Mouse (Mus musculus) testis, adult 2 months (tissue): Measurements from ENCODE around the gene Cfdp1. TPM values are rescaled to one million over a fixed set of nuclear protein-coding genes. Genes with fewer than 3 reads are reported as not detected.

Source experiments
- H3K27ac ChIP-seq: fragments of 200-500 bp; 2 replicates; pipeline ENCODE4 v1.5.1; 2012; ENCODE audit warnings: low read depth, low read length; ENCODE audit not compliant: control insufficient read depth, insufficient read depth
- H3K27me3 ChIP-seq: fragments of 200-500 bp; 2 replicates; pipeline ENCODE4 v1.6.1; 2012; ENCODE audit warnings: mild to moderate bottlenecking, low read length, moderate library complexity; ENCODE audit not compliant: control insufficient read depth, insufficient read depth
- H3K36me3 ChIP-seq: fragments of 200-500 bp; 2 replicates; pipeline ENCODE4 v1.6.1; 2012; ENCODE audit warnings: mild to moderate bottlenecking, low read length; ENCODE audit not compliant: control insufficient read depth, insufficient read depth
- H3K4me1 ChIP-seq: fragments of 200-500 bp; 2 replicates; pipeline ENCODE4 v1.6.1; 2012; ENCODE audit warnings: low read length; ENCODE audit not compliant: control insufficient read depth, insufficient read depth
- H3K4me3 ChIP-seq: fragments of 200-500 bp; 2 replicates; pipeline ENCODE4 v1.5.1; 2012; ENCODE audit warnings: low read depth, mild to moderate bottlenecking, low read length, moderate library complexity, mixed read lengths; ENCODE audit not compliant: control insufficient read depth
- CTCF ChIP-seq: fragments of 200-500 bp; IDR thresholded peaks from 2 replicates; pipeline ENCODE4 v1.5.1; 2012; ENCODE audit warnings: low read depth, mild to moderate bottlenecking, inconsistent platforms, low read length, moderate library complexity; ENCODE audit not compliant: control insufficient read depth, insufficient read depth, insufficient replicate concordance
- POLR2A ChIP-seq: fragments of 200-500 bp; IDR thresholded peaks from 2 replicates; pipeline ENCODE4 v1.6.1; 2012; ENCODE audit warnings: low read depth, mild to moderate bottlenecking, inconsistent platforms, low read length, moderate library complexity; ENCODE audit not compliant: control insufficient read depth
- polyA plus RNA-seq: library from polyadenylated mRNA; depleted of rRNA; stranded (reverse); fragments of >200 nt; gene quantifications from 2 replicates; pipeline ENCODE4 v1.2.3, GENCODE M21; 2012

The Cfdp1 gene
- polyA plus RNA-seq, 1 experiment, result 12.5 TPM

DNA sequence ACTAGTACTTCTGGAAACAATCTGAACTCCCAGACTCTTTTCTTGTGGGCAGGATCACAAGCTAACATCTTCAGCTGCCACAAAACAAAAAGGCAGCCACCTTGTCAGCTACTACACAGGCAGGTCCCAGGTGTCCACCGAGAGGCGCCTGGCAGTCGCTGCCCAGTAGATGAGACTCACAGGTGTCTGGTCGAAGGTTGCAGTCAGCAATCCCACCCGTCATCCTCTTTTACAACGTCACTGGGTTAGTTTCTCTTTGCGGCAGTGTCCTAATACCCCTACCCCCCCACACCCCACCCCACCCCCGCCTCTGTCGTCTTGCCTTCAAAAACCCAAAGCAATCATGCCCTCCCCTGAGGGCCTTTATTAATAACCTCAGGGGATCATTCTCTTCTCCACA lies 21.7 kb upstream of the Cfdp1 start:
- H3K27ac ChIP-seq, result peak overlapping the region; percentile 97
- no peaks in the 10 kb centered on the region for H3K27me3 ChIP-seq
- peaks cover 6% of the 10 kb centered on the region for H3K4me1 ChIP-seq
- no peaks in the 10 kb centered on the region; the same call in 1 of the 2 replicates for H3K36me3 ChIP-seq
- TF ChIP-seq POLR2A (no peak), CTCF (no peak)
- H3K4me3 ChIP-seq, result peak overlapping the region; percentile 95

DNA sequence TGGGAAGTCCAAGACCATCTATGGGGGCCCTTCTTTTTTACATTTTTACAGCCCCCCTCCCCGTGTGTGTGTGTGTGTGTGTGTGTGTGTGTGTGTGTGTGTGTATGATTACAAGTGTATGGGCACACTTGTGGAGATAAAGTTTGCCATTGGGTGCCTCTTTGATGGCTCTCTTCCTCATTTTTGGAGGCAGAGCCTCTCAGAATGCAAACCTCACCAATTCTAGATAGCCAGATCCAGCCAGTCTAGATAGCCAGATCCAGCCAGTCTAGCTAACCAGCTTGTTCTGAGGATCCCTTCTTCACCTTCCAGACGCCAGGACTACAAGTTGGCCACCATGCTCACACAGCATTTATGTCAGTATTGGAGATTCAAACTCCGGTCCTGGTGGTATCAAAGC lies 17.2 kb upstream of the Cfdp1 start:
- Histone ChIP-seq H3K27ac (no peak overlapping the region), H3K27me3 (no peaks in the 10 kb centered on the region), H3K4me1 (peaks cover 2% of the 10 kb centered on the region), H3K4me3 (no peak overlapping the region), H3K36me3 (no peaks in the 10 kb centered on the region; the same call in 1 of the 2 replicates)
- TF ChIP-seq CTCF (no peak), POLR2A (no peak)

DNA sequence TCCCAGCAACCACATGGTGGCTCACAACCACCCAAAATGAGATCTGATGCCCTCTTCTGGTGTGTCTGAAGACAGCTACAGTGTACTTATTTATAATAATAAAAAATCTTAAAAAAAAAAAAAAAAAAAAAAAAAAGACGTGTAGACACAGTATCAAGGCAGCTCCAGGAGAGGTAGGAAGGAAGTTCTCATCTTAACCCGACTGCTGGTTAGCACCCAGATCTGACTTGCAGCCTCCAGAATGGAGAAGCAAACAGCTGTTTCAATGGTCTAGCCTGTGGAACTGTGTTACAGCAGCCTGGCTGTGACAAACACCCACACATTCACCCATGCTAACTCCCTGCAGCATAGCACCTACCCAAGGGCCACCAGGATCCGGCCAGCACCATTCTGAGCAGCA lies 16.3 kb upstream of the Cfdp1 start:
- no peak for TF ChIP-seq POLR2A
- TF ChIP-seq CTCF, result no peak
- no peak overlapping the region for H3K4me3 ChIP-seq

DNA sequence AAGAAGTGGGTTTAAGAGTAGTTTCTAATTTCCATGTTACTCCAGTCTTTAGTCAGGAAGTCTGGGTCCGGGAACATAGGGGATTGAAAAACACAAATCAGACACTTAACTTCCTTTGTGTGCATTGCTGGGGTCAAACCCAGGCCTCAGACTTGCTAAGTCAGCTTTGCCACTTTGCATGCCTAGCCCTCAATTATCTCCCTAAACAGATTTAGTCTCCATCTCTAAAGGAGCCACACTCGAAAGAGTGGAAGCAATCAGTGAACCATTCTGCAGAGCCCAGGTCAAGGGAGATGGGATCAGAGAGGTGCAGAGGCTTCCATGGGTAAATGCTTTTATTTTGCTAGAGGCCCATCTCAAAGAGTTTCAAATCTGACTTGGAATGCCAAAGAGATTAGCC lies 14.6 kb upstream of the Cfdp1 start:
- Histone ChIP-seq H3K36me3 (peaks cover 2% of the 10 kb centered on the region), H3K27me3 (no peaks in the 10 kb centered on the region), H3K4me1 (peaks cover 2% of the 10 kb centered on the region; the same call in 1 of the 2 replicates), H3K27ac (no peak overlapping the region), H3K4me3 (no peak overlapping the region)
- TF ChIP-seq CTCF, result no peak
- TF ChIP-seq POLR2A, result no peak

More for the DNA sequence above, 16.3 kb upstream of the Cfdp1 start:
- Histone ChIP-seq H3K4me1 (peaks cover 2% of the 10 kb centered on the region; the same call in 1 of the 2 replicates), H3K27ac (no peak overlapping the region), H3K27me3 (no peaks in the 10 kb centered on the region), H3K36me3 (no peaks in the 10 kb centered on the region; the same call in 1 of the 2 replicates)

DNA sequence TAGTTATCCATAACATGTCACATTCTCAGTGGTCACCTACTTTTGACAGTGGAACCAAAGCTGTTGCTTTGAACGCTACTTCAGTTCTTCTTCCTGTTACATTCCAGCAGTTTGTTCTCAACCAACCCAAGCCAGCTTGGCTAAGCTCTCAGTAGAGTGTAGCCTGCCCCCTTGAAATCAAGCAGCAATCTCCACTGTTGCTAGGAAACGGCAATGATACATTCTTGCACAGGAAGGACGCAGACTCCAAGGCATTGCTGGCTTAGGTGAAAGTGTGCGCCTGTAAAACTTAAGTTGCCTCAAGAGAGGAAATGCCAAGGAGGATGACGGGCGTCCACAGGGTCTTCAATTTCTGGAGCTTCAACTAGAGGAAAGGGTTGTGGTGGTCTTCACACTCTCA lies 11.8 kb upstream of the Cfdp1 start:
- H3K27ac ChIP-seq, result no peak overlapping the region
- H3K36me3 ChIP-seq, result peaks cover 2% of the 10 kb centered on the region
- no peaks in the 10 kb centered on the region for H3K4me1 ChIP-seq
- TF ChIP-seq POLR2A, result no peak
- H3K27me3 ChIP-seq, result no peaks in the 10 kb centered on the region
- peak overlapping the region; percentile 45; the same call in 1 of the 2 replicates for H3K4me3 ChIP-seq

DNA sequence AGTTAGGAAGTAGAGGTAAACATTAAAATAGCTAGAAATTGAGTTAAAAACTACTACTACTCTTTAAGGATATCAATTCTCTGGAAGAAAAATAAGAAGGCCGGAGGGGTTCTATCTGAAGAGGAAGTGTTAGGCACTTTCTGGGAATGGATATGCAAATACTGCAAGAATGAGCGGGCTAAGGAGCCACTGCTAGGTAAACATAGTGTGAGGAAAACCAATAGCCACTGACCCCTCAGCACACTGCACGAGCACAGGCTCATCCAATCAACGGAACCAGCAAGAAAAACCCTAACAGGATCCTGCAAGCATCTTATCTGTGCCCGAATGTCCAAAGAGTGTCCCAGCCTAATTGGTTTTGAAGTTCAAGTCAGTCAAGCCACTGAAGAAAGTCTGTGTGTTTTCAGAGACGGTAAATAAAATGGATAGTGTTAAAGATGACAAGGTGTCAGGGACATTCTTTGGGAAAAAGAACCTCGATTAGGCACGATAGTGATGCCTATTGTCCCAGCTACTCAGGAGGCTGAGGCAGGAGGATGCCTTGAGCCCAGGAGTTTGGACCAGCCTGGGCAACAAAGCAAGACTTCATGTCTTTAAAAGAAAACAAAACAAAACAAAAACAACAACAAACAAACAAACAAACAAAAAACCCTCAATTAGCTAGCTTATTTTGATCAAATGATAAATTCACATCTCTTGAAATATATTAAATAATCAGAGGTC lies 11.2 kb upstream of the Cfdp1 start:
- Histone ChIP-seq H3K4me1 (no peaks in the 10 kb centered on the region), H3K4me3 (peak overlapping the region; percentile 65), H3K36me3 (peaks cover 2% of the 10 kb centered on the region), H3K27ac (no peak overlapping the region), H3K27me3 (no peaks in the 10 kb centered on the region)
- TF ChIP-seq CTCF, result no peak
- TF ChIP-seq POLR2A, result no peak

DNA sequence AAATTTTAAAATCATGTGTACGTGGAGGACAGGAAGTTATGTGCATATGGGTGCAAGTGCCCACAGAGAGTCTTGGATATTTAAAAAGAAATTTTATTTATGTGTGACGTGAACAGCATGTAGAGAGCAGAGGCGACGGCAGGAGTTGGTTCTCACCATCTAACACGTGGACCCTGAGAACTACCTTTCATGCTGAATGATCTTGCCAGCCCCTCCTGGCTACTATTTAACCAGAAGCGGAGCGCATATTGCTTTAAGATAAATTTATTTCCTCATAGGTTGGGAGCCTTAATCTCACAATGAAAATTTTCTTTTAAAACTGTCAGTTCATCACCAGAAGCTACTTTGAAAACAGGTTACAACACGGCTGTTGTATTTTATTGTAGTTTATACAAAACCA lies 10.6 kb upstream of the Cfdp1 start:
- TF ChIP-seq CTCF (no peak), POLR2A (no peak)
- no peaks in the 10 kb centered on the region for H3K27me3 ChIP-seq

DNA sequence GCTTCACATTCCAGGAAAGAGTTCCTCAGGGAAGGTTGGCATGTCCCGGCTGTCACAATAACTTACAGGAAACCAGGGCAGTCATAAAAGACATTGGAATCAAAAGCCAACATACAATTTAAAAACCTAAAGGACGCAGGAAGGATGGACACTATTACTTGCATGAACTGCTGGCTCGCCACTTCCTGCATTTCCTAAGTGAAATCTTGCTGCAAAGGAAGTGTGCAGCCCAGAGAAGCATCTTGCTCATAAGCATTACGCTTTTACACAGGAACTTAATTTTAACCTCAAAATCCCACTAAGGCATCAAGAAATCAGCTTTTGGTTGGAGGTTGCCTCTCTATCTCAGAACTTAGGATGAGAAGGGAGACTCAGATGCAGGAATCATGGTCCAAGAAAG lies 9.2 kb upstream of the Cfdp1 start:
- Histone ChIP-seq H3K4me3 (no peak overlapping the region), H3K36me3 (peaks cover 2% of the 10 kb centered on the region), H3K27ac (no peak overlapping the region), H3K4me1 (no peaks in the 10 kb centered on the region), H3K27me3 (no peaks in the 10 kb centered on the region)
- TF ChIP-seq CTCF (no peak), POLR2A (no peak)

More for the DNA sequence above, 10.6 kb upstream of the Cfdp1 start:
- H3K4me1 ChIP-seq, result no peaks in the 10 kb centered on the region
- no peak overlapping the region for H3K27ac ChIP-seq
- peaks cover 2% of the 10 kb centered on the region for H3K36me3 ChIP-seq
- H3K4me3 ChIP-seq, result no peak overlapping the region
